Mouse (Mus musculus) lung, postnatal 36 days (tissue): ENCODE results near the gene Mrpl41.

Experiments used
- DNase-seq: peaks from one replicate; pipeline ENCODE4 v3.0.0; 2022; ENCODE audit warnings: mixed read lengths

Gene Mrpl41

DNA sequence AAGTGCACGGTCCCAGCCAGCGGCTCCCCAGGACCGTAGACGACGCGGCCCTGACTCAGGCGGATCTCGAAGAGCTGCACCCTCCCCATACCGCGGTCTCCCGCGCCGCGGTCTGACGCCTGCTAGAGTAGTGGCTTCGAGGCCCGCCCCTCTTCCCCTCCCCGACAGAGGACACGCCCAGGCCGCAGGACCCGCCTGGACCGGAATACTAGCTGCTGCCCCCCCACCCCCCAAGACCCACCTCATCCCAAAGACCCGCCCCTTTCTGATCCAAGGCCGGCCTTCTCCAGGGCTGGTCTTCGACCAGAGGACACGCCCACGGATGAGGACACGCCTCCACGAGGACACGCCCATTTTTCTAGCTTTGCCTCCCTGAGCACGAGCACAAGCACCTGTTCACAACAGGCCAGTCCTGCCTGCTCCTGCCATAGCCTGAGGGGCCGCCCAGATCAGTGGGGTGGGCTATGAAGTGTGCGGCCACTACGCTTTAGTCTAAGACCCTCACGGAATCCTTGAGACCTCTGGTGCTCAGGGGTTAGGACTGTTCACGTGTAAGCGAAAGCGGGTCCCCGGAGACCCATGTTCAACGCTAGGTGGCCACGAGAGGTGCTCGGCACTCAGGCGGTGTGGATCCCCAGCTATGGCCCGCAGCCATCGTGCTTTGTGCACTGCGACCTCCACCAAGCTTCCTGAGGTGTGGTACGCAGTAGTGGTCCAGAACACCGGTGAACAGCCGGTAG lies 39.7 kb downstream of the Mrpl41 start, which contains the start of gene Arrdc1:
Arrdc1 (minus strand) TSS at position 196 of the 740 bp plus-strand sequence.
- peak; percentile 97 for DNase-seq

DNA sequence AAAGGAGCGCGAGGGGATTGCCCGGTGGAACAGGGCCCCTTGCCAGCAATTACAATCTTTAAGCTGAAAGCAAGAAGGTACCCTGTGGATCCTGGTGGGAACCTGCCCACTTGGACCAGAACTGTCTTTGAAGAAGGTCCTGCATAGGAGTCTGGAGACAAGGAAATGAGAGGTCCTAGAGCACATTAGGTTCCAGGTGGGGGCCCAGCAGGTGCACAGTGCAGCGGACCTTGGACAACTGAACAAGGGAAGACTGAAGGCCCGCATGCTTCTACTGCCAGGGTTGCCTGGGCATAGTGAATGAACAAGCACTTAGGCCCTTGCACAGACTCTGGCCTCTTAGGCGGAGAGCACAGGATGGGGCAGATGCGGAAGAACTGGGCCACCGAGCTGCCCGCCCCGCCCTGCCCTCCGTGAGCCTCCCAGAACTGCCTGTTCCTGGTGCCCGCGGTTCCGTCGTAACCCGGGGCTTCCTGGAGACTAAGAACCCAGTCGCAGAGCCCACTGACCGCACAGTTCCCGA lies 40.4 kb downstream of the Mrpl41 start:
- peak; percentile 58 for DNase-seq

DNA sequence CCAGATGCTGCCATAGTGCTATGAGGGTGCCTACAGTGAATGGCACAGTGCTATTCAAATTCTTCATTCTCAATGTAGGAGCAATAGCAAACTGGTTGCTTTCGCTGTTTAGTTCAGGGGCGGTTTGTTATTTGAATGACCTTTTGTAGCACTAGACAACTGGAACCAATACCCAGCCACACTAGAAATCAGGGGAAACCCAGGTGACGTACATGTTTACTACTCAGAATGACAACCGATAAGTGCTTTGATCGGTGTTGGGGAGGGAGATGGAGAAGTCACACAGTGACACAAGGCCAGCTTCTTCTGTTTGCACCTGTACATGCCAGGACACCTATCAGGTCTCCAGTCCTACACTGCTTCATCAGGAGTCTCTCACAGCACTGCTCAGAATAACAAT lies 45.3 kb downstream of the Mrpl41 start:
- DNase-seq, result no peak

DNA sequence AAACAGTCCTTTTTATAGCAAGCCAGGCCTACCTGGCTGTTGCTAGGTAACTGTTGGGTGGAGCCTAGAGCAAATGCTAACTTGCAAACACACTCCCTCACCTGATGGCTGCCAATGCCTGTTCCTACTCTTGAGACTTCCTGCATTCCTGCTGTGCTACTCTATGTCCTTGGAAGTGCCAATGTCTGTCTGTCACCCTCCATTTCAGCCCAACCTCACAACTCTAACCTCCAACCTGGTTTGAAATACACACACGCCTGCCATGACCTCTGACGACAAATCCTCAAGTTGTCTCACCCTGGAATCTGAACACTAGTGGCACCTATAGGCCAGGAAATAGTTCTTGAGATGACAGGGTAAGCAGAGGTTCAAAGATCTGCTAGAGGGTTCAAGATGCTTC lies 45.8 kb downstream of the Mrpl41 start:
- DNase-seq, result peak; percentile 88

DNA sequence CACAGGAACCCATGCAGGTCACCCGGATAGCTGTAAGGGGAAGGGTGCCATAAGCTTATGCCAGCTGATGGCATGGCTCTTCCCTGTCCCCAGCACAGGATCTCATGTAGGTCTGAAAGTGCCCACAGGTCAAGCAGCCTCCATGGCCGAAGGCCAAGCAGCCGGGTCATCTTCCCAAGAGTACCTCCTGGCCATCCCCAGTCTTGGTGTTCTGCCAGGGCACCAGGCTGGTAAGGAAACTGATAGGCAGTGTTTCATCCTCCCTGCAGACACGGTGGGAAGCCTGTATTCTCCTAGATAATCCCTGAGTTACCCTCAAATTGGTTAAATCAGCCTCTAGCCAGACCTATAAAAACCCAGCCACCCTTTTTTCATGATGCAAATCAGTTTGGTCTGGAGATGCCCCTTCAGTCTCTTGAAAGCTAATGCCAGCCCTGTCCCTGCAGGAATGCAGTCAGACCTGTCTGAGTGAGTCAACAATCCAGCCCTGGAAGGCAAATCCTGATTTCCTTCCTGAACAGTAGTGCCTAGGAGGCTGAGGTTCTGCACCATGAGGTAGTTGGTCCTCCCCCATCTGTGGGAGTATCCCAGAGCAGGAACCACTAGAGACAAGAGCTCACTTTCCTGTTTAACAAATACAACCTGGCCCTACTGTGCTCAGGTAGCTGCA lies 47.0 kb downstream of the Mrpl41 start:
- DNase-seq, result peak; percentile 88

DNA sequence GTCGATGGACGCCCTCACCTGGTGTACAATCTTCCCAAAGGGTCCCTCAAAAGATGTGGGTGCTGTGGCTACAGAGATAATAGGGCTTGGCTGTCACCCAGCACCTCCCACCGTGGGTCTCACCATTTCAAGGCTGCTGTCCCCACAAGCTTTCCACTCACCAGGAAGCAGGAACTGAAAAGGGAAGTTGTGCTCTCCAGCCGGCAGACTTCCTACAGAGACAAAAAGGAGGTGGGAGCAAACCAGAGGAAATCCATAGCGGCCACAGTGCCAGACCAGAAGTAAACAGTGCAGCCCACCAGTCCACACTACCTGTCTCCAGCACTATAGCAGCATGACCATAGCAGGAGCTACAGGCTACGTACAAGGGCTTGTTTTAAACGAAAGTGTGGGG lies 47.9 kb downstream of the Mrpl41 start:
- peak; percentile 17 for DNase-seq

DNA sequence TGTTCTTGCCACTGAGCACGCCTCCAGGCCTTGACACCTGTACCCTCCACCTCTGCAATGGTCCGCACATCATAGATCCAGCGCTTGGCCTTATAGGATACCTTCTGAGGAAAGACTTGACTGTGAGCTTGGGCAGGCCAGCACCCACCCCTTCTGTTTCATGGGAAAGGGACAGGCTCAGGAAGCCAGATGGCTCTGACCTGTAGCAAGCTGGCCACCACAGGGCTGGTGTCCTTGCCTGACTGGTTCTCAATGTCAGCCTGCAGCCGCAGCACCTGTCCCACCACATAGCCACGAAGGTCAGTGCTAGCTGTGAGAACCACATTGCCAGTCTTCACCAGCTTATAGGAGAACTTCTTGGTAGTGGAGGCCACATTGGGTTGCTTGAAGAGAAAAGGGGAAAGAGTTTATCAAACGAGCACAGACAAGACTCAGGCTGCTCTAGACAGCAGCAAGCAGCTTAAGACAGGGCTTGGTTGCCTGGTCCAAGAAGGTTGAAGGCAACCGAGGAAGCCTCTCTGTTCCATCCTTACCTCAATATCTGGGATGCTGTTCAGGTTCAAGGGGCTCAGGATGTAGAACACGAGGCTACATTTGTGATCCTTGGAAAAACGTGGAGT lies 48.4 kb downstream of the Mrpl41 start:
- DNase-seq, result no peak

DNA sequence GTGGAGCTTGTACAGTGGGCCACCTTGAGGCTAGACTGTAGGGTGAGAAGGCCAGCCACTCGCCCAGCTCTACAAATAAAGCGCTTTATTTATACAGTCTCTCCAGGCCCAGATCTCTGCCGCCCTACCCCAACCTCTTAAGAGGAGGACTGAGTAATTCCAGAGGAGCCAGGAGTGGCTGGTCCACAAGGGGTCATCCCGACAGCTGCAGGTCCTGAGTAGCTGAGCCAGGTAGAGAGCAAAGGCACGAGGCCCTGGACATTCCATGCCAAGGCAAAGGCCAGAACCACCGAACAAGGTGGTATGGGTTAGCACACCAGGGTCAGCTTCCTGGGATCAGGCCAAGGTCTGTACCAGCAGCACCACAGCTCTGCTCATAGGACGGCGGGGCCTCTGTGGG lies 49.6 kb downstream of the Mrpl41 start:
- DNase-seq, result peak; percentile 51
